Mouse (Mus musculus) skeletal muscle tissue, postnatal 0 days (tissue): ENCODE results near the gene Gm4787. TPM values are rescaled to one million over a fixed set of nuclear protein-coding genes. Genes with fewer than 3 reads are reported as not detected.

Experiments
- polyA plus RNA-seq: library from polyadenylated mRNA; unstranded; fragments of >200 nt; fragmentation: Nextera tagmentation; extraction: Ambion mirVana; gene quantifications from 2 replicates; pipeline ENCODE4 v1.2.1, GENCODE M21; 2015

The Gm4787 gene
- polyA plus RNA-seq = 0.08 and 0.13 TPM in 2 replicates

GRCm38 (mm10) chr12:81379364-81379763 lies at the start of gene Gm4787:
Gene Gm4787 (minus strand): TSS chr12:81379464.

DNA sequence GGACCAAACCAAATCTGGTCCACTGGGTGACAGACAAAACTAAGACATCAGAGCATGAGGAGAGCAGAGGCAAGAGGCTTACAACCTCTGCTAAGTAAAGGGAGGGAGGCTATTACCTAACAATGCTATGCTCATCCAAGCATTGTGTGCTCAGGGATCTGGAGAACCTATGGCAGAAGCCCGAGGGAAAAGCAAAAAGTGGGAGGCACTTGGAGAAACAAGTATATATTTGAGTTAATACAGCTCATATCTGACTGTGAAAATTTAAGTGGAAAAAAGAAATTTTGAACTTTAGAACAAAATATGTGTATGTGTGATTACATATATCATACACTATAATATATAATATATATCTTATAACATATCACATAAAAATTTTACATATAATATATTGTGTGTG lies 42.6 kb upstream of the Gm4787 start, which contains the start of gene Adam4:
Adam4 (minus strand) TSS at position 101 of the 400 bp plus-strand sequence.

GRCm38 (mm10) chr12:81332875-81333421 lies 46.3 kb downstream of the Gm4787 start, which contains the start of gene Slc8a3:
Gene Slc8a3 (minus strand): TSS chr12:81333180.

Other genes starting within 250 kb of the Gm4787 start
- gene Slc8a3, start 46.3 kb downstream of the Gm4787 start, polyA plus RNA-seq = 8.2 and 9.0 TPM in 2 replicates
- gene Adam4, start 42.5 kb upstream of the Gm4787 start, polyA plus RNA-seq = 0.14 and 0.26 TPM in 2 replicates
- gene Cox16, start 105.7 kb upstream of the Gm4787 start, polyA plus RNA-seq = 186 and 192 TPM in 2 replicates
- 21.6 TPM in 2 replicates for gene Gm20498, start 153.4 kb upstream of the Gm4787 start, polyA plus RNA-seq
- gene Synj2bp, start 153.4 kb upstream of the Gm4787 start, polyA plus RNA-seq = 18.8 and 21.1 TPM in 2 replicates
- 0.06 TPM in 1 of 2 replicates, not detected in the other for gene Adam21, start 189.0 kb upstream of the Gm4787 start, polyA plus RNA-seq
- gene Med6, start 215.5 kb upstream of the Gm4787 start, polyA plus RNA-seq = 33.4 and 33.6 TPM in 2 replicates